Mouse (Mus musculus) heart, postnatal 0 days (tissue): ENCODE measurements around the gene Arl5a.

Experiments
- CTCF ChIP-seq: IDR thresholded peaks from 2 replicates; pipeline ENCODE4 v1.5.1; 2016; ENCODE audit warnings: antibody characterized with exemption, control low read depth, low read depth
- EP300 ChIP-seq: IDR thresholded peaks from 2 replicates; pipeline ENCODE4 v1.6.1; 2016; ENCODE audit warnings: antibody characterized with exemption, low read depth

DNA sequence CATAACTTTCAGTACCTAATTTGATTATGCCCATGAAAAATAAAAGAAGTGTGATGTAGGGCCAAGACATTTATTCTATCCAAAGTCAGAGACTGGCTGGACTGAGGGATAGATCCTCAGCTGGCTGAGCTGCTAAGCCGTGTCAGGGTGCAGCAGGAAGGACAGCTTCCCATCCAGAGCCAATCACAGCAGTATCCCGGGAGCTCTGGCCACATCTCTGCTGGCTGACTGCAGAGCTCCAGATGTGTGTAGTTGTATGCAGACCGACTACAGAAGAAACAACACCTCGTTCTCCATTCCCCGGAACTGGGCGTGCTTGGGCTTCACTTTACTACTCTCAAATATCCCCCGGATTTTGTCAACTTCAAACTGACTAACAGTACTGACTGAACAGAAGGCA lies 8.7 kb upstream of the Arl5a start:
- TF ChIP-seq CTCF: no peak
- no peak for TF ChIP-seq EP300
